In the genomic region with DNA sequence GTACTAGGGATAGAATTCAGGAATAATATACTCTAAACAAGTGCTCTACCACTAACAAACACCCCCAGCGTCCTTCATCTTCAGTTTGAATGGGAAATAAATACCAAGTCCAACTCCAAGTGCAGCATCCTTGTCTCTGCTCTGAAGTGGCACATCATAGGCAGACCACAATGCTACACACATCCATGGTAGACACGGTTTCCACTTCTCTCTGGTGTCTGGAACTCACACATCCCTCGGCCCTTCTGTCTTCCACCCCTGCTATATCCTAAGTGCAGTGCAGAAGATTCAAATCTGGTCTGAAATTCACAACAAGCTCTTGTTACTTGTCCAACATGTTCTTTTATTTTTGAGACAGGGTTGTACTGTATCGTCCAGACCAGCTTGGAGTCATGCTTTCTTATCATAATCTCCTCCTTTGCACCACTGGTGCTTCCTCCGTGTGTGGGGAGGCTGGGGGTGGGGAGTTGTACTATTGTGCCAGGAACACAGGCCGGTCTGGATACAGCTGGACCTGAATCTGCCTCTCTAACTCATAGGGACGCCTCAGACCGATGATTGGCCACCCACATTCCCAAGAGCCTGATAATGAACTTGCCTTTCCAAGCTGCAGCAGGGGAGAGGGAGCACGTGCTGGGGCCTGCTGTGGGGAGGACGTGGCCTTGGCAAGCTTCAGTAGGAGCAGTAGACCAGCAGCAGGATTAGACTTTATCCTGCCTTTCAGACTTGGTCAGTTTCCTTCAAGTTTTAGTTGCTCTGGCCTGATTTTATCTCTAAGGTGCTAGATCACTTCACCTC, we compare ENCODE assay signal across 10 mouse cellular contexts.
DNase-seq lines count a peak whose midpoint lies in the region; ATAC-seq and TF ChIP-seq lines count a peak whose summit lies in the region.
"Had no signal": no experiment of that assay in that cellular context is flagged by ENCODE, and none has a peak within 500 bp of the region (broad histone marks: within the 10 kb centered on the region; RNA-seq: fewer than 3 reads in every experiment).

No protein-coding gene starts in this region.

- H3K27me3 ChIP-seq in limb, embryonic 15.5 days, result no peaks in the 10 kb centered on the region
- H3K27me3 ChIP-seq in limb, embryonic 10.5 days (ENCODE audit: low read depth, poor library complexity, severe bottlenecking), result no peaks in the 10 kb centered on the region
- no peaks in the 10 kb centered on the region for H3K27me3 ChIP-seq in intestine, postnatal 0 days (replicated peaks; ENCODE audit: control insufficient read depth, insufficient read depth, low read length)
- no peaks in the 10 kb centered on the region for H3K27me3 ChIP-seq in neural tube, embryonic 15.5 days (replicated peaks)
- H3K27me3 ChIP-seq: megakaryocyte, embryonic 14.5 days had no signal

- intact Hi-C loops in gastrocnemius, postnatal 14 days (cut with DNase I; ENCODE audit: low total_unique reads), result no loop called here

- 43% methylated on average over 10 of the region's 10 CpGs for WGBS in limb, embryonic 15.5 days
- 68% methylated on average over 10 of the region's 10 CpGs for WGBS in limb, embryonic 10.5 days
- 44% methylated on average over 10 of the region's 10 CpGs for WGBS in intestine, postnatal 0 days
- 77% methylated on average over 10 of the region's 10 CpGs for WGBS in neural tube, embryonic 15.5 days

- no peak overlapping the region for H3K9ac ChIP-seq in limb, embryonic 15.5 days
- no peak overlapping the region for H3K9ac ChIP-seq in intestine, postnatal 0 days (ENCODE audit: low read depth, low read length)
- no peak overlapping the region for H3K9ac ChIP-seq in neural tube, embryonic 15.5 days (replicated peaks)

- no peak overlapping the region for H3K4me2 ChIP-seq in limb, embryonic 15.5 days
- H3K4me2 ChIP-seq in intestine, postnatal 0 days (replicated peaks; ENCODE audit: low read depth), result no peak overlapping the region
- H3K4me2 ChIP-seq in neural tube, embryonic 15.5 days, result no peak overlapping the region

- peaks cover 24% of the 10 kb centered on the region for H3K4me1 ChIP-seq in limb, embryonic 15.5 days
- peaks cover 12% of the 10 kb centered on the region for H3K4me1 ChIP-seq in limb, embryonic 10.5 days
- H3K4me1 ChIP-seq in intestine, postnatal 0 days (replicated peaks; ENCODE audit: control insufficient read depth, insufficient read depth, low read length), result peaks cover 4% of the 10 kb centered on the region; the same call in 1 of the 2 replicates
- H3K4me1 ChIP-seq in neural tube, embryonic 15.5 days, result no peaks in the 10 kb centered on the region
- H3K4me1 ChIP-seq: megakaryocyte, embryonic 14.5 days had no signal

- H3K36me3 ChIP-seq in limb, embryonic 15.5 days, result no peaks in the 10 kb centered on the region
- H3K36me3 ChIP-seq in limb, embryonic 10.5 days, result no peaks in the 10 kb centered on the region
- H3K36me3 ChIP-seq in intestine, postnatal 0 days (ENCODE audit: control insufficient read depth, insufficient read depth), result no peaks in the 10 kb centered on the region
- H3K36me3 ChIP-seq in neural tube, embryonic 15.5 days, result no peaks in the 10 kb centered on the region

- peak; percentile 56; the same call in 1 of the 2 replicates for ATAC-seq in limb, embryonic 15.5 days (ENCODE audit: insufficient number of reproducible peaks, low FRiP score, low TSS enrichment, low read depth)
- 0 out of 2 replicates have a peak, but pooled peaks have one; percentile 41 for ATAC-seq in intestine, postnatal 0 days
- no peak for ATAC-seq in neural tube, embryonic 15.5 days (ENCODE audit: low FRiP score)

- H3K27ac ChIP-seq in limb, embryonic 15.5 days, result 0 out of 2 replicates have a peak overlapping the region, but pooled peaks have one; percentile 14
- H3K27ac ChIP-seq in limb, embryonic 10.5 days, result no peak overlapping the region
- H3K27ac ChIP-seq in intestine, postnatal 0 days (ENCODE audit: low read depth, low read length), result peak overlapping the region; percentile 11; the same call in 1 of the 2 replicates
- no peak overlapping the region for H3K27ac ChIP-seq in neural tube, embryonic 15.5 days (replicated peaks)

- H3K4me3 ChIP-seq in limb, embryonic 15.5 days, result no peak overlapping the region
- H3K4me3 ChIP-seq in limb, embryonic 10.5 days, result no peak overlapping the region
- H3K4me3 ChIP-seq in intestine, postnatal 0 days (ENCODE audit: low read depth, low read length), result no peak overlapping the region
- no peak overlapping the region for H3K4me3 ChIP-seq in neural tube, embryonic 15.5 days (replicated peaks)
- H3K4me3 ChIP-seq: megakaryocyte, embryonic 14.5 days had no signal

- no peaks in the 10 kb centered on the region for H3K9me3 ChIP-seq in limb, embryonic 15.5 days
- no peaks in the 10 kb centered on the region for H3K9me3 ChIP-seq in limb, embryonic 10.5 days (replicated peaks)
- no peaks in the 10 kb centered on the region for H3K9me3 ChIP-seq in intestine, postnatal 0 days (ENCODE audit: control insufficient read depth)
- no peaks in the 10 kb centered on the region for H3K9me3 ChIP-seq in neural tube, embryonic 15.5 days (replicated peaks)

- no peak for DNase-seq in limb, embryonic 10.5 days (ENCODE audit: low spot score)
- DNase-seq in gastrocnemius, postnatal 14 days, result peak; percentile 43
- peak; percentile 44 for DNase-seq in skeletal muscle tissue, adult 2 months (ENCODE audit: low read depth, low spot score)
- DNase-seq in layer of hippocampus, postnatal 25 days (ENCODE audit: extremely low spot score in 1 of 2, low spot score in 1 of 2), result no peak
- DNase-seq in layer of hippocampus, adult 9-10 months (ENCODE audit: low spot score), result no peak
- DNase-seq: layer of hippocampus, adult 9-11 months had no signal

- no peak for TF ChIP-seq CTCF in intestine, postnatal 0 days (IDR thresholded peaks at IDR 0.05; ENCODE audit: low read depth)

Comparison
In these comparisons a context has a peak if more than half of its experiments do, and no peak if none do; other contexts are left out.
1. H3K27ac ChIP-seq: peak in limb, embryonic 15.5 days (single experiment) and intestine, postnatal 0 days (single experiment); none in limb, embryonic 10.5 days (single experiment) and neural tube, embryonic 15.5 days (single experiment).
2. DNase-seq: peak in gastrocnemius, postnatal 14 days (single experiment) and skeletal muscle tissue, adult 2 months (single experiment); none in limb, embryonic 10.5 days (single experiment), layer of hippocampus, postnatal 25 days (0 of 2) and layer of hippocampus, adult 9-10 months (single experiment).